Mouse (Mus musculus) layer of hippocampus, adult 9-10 months (tissue): ENCODE measurements around the gene Olfr304.
"Not testable (repeated sequence)": the region's sequence is repeated elsewhere in the genome, so short reads cannot be mapped to it uniquely, and the experiment has no call there.

ENCODE experiments used
- DNase-seq: peaks from one replicate; pipeline ENCODE4 v3.0.0; 2022; ENCODE audit warnings: low spot score

The Olfr304 gene

DNA sequence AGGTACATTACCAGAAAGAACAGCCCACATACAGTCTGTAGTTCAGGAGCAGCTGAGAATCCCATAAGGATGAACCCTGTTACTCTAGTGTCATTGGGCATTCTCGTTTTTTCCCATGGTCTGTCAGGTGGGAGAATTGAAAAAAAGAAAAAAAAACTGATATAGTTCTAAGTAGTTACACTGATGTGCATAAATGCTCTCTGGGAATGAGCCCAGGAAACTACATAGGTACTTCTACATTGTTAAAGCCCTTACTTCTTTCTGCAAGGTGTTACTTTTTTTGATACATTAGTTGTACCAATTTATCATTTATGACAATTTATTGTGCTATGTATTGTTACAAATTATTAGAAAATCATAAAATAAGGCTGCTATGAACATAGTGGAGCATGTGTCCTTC is at the start of gene Olfr304:
Gene Olfr304 (minus strand): TSS at position 101 of the 400 bp plus-strand sequence.
- no peak for DNase-seq

GRCm38 (mm10) chr7:86403546-86403945 is 17.1 kb upstream of the Olfr304 start, which contains the start of gene Olfr301:
Gene Olfr301, plus strand, starts transcription at chr7:86403846.
- no peak for DNase-seq

DNA sequence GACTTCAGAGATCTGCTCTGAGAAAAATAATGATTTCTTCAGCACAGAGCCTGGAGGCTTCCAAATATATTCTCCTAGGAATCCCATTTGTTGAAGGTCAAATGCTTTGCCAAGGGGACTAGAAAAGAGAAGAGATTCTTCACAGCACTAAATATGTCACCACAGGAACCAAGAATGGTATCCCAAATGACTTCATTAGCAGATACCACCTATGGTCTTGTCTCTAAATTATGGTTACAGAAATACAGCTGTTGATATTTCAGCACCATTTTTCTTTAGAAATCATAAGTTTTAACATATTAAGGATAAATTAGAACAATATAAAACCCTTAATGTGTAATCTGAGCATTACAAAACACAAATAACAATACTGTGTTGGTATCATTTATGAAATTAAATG is 11.2 kb upstream of the Olfr304 start, which contains the start of gene Olfr303:
Gene Olfr303 (minus strand): TSS at position 101 of the 400 bp plus-strand sequence.
- DNase-seq = no peak

- no peak for DNase-seq
Measured at GRCm38 (mm10) chr7:86385769-86386168, 689 bp downstream of the Olfr304 start.

- DNase-seq = no peak
Measured at GRCm38 (mm10) chr7:86366828-86367227, 19.6 kb downstream of the Olfr304 start, which contains the start of gene Olfr305. Gene Olfr305, minus strand, starts transcription at chr7:86366928.

DNA sequence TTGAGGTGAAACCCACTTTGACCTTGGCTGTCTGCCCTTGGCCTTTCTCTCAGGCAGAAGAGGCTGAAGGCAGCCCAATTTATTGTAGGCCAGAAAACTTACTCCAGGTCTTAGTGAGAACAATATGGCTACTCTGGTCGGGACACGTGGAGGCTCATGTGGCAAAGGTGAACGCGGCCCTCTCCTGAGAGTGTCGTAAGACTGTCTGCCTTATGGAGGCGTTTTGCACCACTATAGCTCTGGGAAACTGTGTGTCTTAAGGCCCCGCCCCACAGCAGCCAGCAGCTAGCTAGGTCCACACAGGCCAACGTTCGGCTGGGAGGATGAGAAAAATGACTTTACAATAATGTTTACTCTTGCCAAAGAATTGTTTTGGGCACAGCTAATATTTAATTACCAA is 40.2 kb downstream of the Olfr304 start:
- not testable (repeated sequence) for DNase-seq

DNA sequence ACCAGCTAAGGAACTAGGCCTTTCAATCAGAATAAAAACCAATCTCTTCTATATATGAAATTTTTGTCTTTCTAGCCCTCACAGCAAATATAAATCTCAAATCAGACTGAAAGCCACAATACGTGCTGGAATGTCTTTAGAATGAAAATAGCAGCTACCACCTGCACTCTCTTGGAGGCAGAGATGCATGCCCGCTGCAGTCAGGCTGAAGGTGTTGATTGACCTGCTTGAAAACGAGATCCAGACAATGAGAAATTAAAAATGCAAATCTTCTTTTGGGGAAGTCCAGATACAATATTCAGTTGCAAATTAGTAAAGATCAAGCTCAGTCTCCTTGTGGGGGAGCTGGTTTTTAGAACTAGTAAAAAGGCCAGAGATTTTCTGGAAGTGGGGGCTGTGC is 42.2 kb downstream of the Olfr304 start:
- no peak for DNase-seq

- DNase-seq = no peak
Measured at GRCm38 (mm10) chr7:86342881-86343565, 43.4 kb downstream of the Olfr304 start.

DNA sequence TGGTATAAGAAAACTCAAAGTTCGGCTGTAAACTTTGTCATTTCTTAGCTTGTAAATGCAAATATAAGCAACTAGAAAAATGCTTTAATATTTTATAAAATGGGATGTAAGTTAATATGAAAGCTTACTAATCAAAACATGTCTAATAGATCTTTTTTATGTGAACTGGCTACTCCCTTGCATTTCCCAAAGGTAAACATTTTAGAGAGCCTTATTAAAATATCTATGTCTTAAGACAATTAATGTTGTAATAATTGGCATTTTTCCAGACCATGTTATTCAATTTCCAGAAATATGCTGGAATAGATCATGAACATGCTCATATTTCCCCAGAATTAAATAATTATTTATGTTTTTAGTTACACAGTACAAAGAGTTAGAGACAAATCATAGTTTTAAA is 49.0 kb downstream of the Olfr304 start, which contains the start of gene Olfr307:
Gene Olfr307 (minus strand): TSS at position 101 of the 400 bp plus-strand sequence.
- no peak for DNase-seq
